Mouse (Mus musculus): Measurements from ENCODE around the gene Zmiz1.

The Zmiz1 gene

DNA sequence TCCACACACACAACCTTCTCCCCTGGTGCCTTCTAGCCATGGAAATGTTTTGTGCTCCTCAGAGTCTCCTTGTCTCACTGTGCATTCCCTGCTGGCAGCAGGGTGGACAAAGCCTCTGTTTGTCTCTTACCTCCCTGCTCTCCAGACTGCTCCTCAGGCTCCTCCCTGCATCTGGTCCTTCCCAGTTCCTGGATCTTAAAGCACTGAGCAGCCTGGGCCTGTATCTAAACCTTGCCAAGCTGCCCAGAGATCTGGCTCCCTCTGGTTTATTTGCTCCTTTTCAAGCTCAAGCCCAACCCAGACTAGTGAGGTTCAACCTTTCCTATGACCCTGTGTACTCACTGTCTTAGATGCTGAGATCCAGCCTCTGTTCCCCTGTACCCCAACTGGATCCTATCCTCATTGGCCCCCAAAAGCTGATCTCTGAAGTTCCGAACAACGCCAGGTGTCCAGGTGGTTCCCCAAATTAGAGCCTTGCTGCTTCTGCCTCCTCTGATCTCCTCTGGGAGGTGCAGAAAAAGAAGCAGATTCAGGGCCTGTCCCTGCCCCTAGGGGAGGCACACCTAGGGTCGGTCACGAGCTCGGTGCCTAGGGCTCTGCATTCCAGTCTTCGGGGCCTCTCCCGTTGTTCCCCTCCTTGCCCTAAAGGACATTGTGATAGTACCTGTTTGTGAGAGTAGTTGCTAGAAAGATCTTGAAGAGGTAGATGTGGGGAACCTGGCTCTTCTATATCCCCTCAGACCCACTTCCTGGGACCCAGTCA is 171.8 kb downstream of the Zmiz1 start:
- in situ Hi-C loops (cut with MboI, MseI), result loop anchor here (25.0 kb wide), 1 partner anchor 1144 kb away; the partner anchor contains the start of genes Polr3a and Rps24

DNA sequence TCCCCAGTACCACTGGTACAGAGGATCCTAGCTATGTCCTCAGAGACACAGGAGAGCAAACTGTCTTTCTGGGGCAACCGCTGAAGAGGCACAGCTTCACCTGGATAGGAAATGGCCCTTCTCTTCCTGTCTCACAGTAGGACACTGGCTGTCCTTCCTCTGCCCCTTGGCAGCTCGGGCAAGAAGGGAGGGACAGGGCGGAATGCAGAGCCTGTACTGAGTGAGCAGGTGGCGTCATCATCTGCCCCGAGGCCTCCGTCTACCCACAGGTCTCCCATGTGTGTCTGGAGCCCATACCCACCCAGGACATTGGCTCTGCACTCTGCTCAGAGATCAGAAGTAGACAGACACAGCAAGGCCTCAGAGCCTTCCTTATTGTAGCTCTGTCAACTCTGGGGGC is 172.5 kb downstream of the Zmiz1 start:
- in situ Hi-C loops (cut with MboI, MseI), result loop anchor here (25.0 kb wide), 1 partner anchor 1144 kb away; the partner anchor contains the start of genes Polr3a and Rps24

DNA sequence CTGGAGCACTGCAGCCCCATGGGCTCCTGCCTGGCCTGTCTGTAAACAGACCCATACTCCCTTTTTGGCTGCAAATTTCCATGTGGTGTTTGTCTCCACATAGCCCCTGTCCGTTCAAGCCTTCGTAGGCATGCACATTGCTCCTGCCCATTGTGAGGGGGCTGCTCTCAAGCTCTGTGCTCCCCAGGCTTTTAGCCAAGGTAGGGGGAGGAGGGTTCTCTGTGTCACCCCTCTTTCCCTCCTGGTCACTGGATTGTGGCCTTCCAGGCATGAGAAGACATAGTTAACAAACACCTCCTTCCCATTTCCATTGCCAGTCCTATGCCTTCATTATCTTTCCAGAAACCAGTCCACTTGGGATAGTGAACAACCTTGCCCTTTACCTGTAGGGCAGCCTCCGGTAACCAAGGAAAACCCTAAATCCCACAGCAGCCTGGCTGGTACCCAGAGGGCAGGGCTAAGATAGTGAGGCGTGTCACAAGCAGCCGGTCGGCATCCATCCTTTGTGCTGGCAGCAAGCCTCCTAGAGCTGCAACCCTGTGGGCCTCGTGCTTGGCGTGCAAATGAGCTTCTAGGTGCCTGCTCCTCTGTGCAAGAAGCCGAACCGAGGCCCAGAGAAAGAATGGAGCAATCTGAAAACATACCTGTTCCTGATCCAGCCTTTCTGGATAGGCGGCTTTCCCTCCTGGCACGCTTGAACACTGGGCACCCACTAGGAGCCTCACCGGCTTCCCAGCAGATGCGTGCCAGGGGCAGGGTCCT is 174.7 kb downstream of the Zmiz1 start:
- in situ Hi-C loops (cut with MboI, MseI), result loop anchor here (25.0 kb wide), 1 partner anchor 1146 kb away; the partner anchor contains the start of genes Polr3a and Rps24

DNA sequence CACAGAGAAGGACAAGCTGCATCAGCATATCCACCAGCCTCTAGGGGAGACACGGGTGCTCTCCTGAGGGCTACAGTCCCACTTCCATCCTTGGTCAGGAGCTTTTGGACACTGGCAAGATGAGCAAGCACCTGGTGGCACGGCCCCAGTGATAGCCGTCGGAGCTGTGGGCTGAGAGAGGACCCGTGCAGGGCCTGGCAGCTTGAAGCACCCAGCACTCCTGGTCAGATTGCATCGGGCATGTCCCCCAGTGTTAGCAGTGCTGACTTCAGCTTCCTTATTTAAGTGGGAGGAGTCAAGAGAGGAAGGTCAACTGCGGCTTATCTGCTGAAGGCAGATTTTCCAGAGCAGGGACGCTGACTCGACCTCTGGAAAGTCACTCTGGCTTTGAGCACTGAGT is 175.3 kb downstream of the Zmiz1 start:
- in situ Hi-C loops (cut with MboI, MseI), result loop anchor here (25.0 kb wide), 1 partner anchor 1147 kb away; the partner anchor contains the start of genes Polr3a and Rps24

DNA sequence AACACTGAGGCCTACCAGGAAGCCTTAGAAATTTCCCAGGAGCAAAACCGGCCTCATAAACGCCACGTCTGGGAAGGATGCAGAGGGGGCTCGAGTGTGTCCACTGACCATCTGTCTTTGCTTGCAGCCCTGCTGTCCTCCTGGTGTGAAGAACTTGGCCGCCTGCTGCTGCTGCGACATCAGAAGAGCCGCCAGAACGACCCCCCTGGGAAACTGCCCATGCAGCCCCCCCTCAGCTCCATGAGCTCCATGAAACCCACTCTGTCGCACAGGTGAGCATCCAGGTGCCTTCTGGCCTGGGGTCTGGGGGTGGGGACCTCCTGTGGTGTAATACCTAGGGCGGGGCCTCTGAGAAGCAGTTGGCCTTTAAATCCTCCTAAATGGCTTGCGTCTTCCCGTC is 176.8 kb downstream of the Zmiz1 start:
- in situ Hi-C loops (cut with MboI, MseI), result loop anchor here (25.0 kb wide), 1 partner anchor 1148 kb away; the partner anchor contains the start of genes Polr3a and Rps24

DNA sequence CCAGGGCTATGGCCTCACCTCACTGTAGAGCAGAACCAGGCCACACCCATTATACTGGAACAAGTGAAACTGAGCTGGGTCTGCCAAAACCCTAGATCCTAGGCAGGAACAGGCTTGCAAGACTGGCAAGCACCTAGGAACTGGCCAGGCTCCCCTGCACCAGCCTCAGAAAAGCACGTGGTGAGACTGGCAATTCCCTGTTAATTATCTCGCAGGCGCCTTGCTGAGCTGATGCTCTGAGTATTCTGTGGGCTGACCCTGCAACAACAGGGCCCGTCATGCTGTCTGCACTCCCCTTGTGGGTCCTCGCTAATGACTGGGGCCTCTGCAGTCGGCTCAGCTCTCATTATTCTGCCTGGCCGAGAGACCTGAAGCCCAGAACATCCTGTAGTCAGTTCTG is 177.3 kb downstream of the Zmiz1 start:
- in situ Hi-C loops (cut with MboI, MseI), result loop anchor here (25.0 kb wide), 1 partner anchor 1149 kb away; the partner anchor contains the start of genes Polr3a and Rps24

DNA sequence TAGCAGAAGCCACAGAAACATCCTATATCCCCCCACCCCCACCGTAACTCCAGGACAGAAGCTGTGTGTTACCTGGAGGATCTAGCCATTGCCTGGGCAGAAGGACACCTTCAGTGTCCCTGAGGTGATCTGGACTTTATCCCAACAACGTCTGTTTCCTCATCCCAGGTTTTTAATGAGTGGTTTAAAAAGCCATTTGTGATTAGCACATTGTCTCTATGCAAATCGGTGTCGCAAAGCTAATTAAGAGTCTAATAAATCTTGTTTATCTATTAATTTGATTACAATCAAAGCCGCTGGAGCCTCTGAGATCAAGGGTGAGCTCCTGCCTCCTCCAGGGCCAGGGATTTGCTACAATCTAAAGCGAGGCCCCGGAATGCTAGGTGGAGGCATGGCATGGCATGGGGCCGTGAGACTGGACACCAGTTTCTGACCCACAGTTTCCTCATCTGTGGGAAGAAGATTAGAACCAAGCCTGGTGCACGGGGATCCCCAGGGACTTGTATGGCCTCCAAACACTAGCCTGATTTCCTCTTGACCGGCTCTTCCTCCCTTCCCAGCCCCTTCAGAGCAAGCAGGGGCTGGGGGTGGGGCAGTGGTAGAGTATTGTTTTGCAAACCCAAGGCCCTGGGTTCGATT is 180.3 kb downstream of the Zmiz1 start:
- in situ Hi-C loops (cut with MboI, MseI), result loop anchor here (25.0 kb wide), 1 partner anchor 1152 kb away; the partner anchor contains the start of genes Polr3a and Rps24

DNA sequence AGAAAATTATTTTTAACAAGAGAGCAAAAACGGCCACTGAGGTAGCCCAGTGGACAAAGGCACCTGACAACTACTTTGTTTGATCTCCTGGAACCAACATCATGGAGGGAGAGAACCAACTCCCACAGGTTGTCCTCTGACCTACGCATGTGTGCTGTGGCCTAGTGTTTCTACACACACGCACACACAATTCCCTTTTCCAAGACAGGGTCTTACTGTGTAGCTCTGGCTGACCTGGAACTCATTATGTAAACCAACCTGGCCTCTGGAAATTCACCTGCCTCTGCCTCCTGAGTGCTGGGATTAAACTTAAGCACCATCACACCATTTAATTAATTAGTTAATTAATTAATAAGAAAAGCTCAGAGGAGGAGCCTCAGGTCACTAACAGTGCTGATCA is 181.0 kb downstream of the Zmiz1 start:
- in situ Hi-C loops (cut with MboI, MseI), result loop anchor here (25.0 kb wide), 1 partner anchor 1153 kb away; the partner anchor contains the start of genes Polr3a and Rps24

DNA sequence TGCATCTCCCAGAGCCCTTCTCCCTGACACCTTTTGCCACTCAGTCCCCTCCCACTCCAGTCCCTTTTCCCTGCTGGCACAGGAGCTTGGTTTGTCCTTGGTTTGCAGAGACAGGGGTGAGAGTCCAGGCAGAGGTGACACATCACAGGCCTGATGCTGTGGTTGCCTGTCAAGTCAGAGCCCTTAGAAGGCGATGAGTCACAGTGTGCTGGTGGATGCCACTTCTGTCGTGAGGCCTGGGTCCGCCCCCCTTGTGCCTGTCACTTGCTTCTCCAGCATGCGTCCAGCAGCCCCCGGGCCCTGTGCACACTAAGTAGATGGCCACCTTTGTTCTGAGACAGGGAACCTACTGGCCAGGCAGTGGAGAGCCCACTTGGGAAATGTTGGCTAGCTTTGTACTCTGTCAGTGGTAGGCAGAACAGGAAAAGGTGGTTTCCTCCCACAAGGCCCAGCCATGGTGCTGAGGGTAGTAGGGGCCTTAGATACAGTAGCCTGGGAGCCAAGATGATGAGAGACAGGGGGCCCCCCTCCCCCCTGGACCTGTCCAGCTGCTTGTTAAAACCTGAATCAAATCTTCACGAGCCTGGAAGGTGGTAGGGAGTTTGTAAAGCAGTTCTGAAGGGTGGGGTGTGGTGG is 181.6 kb downstream of the Zmiz1 start:
- in situ Hi-C loops (cut with MboI, MseI), result loop anchor here (25.0 kb wide), 1 partner anchor 1153 kb away; the partner anchor contains the start of genes Polr3a and Rps24

DNA sequence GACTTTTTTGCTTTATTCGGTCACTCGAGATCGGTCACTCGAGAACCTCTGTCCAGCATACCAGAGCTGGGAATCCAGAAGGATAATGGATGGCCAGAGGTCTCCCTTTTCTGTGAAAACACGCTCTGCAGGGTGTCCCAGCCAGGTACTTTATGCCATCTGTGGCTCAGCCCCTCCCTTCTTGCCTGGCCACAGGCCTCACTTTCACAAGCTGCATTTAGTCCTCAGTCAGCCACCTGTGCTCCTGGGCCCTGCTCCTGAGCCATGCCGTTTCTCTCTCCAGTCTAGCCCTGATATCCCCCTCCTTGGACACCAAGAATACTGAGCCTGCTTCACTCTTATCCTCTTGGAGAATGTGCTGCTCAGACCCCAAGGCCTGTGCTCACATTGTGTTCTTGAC is 182.1 kb downstream of the Zmiz1 start:
- in situ Hi-C loops (cut with MboI, MseI), result loop anchor here (25.0 kb wide), 1 partner anchor 1154 kb away; the partner anchor contains the start of genes Polr3a and Rps24

DNA sequence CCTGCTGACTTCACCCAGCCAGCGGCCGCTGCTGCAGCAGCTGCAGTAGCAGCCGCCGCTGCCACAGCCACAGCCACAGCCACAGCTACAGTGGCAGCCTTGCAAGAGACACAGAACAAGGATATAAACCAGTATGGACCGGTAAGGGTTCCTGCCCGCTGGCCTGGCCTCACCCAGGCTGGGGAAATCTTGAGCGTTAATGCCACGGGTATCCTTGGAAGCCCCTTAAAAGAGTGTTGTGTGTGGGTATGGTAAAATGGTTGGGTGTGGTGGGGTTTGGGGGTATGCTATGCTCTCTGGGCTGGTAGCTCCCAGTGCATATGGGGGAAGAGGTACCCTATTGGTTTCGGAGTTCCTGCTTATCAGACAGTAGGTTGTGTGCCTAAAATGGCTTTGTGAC is 186.7 kb downstream of the Zmiz1 start:
- in situ Hi-C loops (cut with MboI, MseI), result loop anchor here (25.0 kb wide), 1 partner anchor 1158 kb away; the partner anchor contains the start of genes Polr3a and Rps24

DNA sequence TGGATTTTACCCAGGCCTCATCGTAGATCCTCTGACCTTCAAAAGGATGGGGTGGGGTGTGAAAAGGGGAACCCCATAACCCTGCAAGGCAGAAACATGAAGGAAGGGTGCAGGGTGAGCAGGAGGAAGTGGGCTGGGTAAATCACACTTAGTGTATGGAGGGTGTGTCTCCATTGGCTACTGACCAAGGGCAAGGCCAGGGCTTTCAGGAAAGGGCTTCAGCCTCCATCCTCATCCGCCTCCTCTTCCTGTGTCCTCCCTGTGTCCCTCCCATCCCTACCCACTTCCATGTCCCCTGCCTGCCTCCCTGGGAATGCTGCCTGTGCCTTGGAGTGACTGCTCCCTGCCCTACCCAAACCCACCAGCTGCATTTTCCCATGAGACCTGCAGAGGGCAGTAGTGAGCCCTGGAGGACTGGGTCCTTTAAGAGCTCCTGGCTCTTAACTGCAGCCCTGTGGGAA is 187.2 kb downstream of the Zmiz1 start:
- in situ Hi-C loops (cut with MboI, MseI), result loop anchor here (25.0 kb wide), 1 partner anchor 1159 kb away; the partner anchor contains the start of genes Polr3a and Rps24

DNA sequence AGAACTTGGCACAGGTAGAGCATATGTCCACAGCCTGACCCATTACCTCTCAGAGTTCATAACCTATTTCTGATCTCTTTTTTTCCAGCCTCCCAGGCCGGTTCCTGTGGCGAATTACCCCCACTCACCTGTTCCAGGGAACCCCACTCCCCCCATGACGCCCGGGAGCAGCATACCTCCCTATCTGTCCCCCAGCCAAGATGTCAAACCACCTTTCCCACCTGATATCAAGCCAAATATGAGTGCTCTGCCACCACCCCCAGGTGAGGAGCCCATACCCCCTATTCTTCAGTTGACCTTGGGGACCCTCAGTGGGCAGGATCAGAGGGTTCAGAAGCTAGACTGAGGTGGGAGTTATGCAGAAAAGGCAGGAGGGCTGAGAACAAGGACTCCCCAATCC is 192.1 kb downstream of the Zmiz1 start:
- in situ Hi-C loops (cut with MboI, MseI), result no loop called here

DNA sequence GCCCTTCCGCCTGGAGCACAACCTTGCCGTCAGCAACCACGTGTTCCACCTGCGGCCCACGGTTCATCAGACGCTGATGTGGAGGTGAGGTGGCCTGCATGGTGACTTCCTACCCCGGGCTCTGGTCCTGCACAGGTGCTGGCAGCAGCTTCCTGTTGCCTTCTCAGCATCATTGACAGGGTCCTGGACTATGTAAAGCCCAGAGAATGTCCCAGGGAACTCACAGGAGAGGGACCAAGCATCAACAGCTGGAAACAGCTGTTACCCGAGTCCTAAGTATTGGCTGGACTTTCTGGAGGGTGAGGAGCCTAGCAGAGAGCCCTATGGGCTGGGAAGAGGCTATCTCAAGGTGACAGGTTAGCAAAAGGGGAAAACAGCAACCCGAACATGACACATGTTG is 192.9 kb downstream of the Zmiz1 start:
- in situ Hi-C loops (cut with MboI, MseI), result no loop called here

DNA sequence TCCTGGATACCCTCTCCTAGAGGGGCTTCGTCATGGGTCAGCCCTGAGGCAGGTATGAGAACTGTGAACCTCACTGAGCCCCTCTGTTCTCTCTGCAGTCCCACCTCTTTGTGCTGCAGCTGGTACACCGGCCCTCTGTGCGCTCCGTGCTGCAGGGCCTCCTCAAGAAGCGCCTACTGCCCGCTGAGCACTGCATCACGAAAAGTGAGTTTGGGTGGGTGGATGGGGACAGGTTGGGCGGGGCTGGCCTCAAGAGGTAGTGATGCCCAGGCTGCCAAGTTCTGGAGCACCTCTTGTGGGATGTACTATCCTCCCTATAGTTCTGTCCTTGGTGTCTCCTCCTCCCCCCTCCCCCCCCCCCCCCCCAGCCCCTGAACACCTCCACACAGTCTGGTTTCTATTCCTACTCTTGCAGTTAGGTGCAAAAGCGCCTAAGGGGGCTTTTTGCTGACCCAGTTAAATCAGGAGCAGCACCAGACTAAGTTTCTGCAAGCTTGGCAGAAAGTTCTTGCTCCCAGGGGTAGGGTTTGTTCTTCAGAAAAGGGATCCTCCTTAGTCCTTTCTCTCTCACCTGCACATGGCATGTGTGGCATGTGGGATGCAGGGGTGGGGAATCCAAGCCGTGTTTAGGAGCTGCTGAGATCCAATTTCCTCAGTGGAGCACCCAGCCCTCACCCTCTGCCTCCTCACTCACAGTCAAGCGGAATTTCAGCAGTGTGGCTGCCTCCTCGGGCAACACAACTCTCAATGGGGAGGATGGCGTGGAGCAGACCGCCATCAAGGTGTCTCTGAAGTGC is 195.6 kb downstream of the Zmiz1 start:
- in situ Hi-C loops (cut with MboI, MseI), result no loop called here

DNA sequence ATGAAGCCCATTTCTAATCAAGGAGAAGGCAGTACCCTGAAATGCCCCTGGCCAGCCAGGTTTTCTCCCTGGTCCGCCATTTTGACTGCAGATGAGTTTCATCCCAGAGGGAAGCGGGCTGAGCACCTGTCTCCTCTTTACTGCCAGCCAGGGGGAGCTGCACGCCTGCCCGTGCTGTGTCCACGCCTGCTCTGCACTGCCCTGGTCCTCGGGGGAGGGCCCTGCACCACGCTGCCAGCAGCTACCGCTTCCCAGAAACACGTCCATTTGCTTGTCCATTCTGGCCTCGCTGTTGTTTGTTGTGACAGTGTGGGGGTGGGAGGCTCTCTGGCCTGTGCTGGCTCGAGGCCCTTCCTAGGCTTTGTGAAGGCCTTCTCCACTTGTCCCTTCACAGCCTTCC is 201.7 kb downstream of the Zmiz1 start:
- in situ Hi-C loops (cut with MboI, MseI), result no loop called here

DNA sequence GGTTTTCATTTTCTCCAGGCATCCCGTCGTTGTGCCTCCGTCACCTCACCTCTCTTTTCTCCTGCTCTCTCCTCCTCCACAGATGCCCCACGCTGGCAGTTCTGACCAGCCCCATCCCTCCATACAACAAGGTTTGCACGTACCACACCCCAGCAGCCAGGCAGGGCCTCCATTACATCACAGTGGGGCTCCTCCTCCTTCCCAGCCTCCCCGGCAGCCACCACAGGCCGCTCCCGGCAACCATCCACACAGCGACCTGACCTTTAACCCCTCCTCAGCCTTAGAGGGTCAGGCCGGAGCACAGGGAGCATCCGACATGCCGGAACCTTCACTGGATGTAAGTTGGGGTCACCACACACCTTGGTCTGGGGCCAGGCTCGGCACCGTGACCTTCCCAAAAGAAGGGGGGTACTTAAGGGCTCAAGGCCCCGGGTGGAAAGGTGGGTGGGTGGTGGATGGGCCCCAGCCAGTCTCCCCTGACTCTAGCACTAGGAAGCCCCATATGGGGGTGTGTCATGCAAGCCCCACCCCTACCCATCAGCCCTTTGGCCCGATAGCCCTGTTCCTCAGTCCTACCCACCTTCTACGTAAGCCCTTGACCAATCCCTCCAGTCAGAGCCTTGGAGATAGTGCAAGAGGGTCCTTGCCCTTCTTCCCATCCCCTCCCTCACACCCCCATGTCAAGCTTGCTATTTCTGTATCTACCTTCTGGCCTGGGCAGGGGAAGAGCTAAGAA is 202.4 kb downstream of the Zmiz1 start:
- in situ Hi-C loops (cut with MboI, MseI), result no loop called here

DNA sequence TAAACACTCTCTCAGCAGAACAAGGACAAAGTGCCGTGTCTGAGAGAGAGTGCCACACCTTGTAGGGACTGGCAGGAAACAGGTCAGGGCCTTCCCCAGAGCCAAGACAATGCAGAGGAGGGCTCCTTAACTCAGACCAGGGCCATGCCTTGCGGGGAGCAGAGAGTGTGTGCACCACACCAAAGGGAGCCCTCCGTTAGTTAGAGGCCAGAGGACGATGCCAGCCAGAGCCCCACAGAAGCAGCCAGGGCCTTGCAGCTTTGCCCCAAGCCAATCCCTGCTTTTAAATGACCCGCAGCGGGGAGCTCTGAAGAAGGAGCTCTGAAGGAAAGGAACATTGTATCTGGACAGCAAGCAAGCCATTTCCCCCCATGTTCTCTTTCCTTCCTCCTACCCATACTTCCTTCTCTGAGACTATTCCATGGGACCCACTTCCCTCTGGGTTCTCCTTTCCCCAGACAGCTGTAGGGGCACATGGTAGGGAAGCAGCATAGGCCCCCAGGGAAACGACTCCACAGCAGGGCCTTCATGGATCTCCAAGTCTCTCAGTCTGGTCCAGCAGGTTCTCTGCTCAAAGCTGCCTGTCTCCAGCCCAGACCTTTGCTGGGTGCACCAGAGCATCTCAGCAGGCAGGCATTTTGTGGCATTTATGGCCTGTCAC is 204.8 kb downstream of the Zmiz1 start:
- in situ Hi-C loops (cut with MboI, MseI), result no loop called here

DNA sequence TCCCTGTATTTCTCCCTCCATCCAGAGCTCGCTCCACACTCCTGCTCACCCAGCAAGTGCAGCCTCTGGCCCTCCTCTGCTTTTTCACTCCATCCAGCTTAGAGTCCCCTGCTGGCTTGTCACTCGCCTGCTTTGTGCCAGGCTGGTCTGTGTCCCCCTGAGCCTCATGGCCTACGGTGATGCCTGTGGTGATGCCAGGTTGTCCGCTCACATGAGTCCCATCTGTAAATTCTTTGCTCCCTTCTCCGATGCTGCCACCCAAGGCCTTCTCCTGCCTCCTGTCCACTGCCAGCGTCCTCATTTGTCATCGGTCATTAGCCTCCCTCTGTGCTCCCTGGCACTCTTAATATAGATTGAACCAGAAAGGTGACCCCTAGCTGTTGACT is 205.3 kb downstream of the Zmiz1 start:
- in situ Hi-C loops (cut with MboI, MseI), result no loop called here

Measured in T-helper 1 cell (primary cell).